Mouse (Mus musculus): ENCODE results near the gene 1700088E04Rik.

GRCm38 (mm10) chr15:79110031-79110430 is 31.0 kb downstream of the 1700088E04Rik start:
- TF ChIP-seq CTCF (IDR thresholded peaks at IDR 0.05; ENCODE audit: low read depth, low read length) (no peak), GATA1 (IDR thresholded peaks at IDR 0.05; ENCODE audit: borderline replicate concordance, low read length) (no peak), GATA2 (IDR thresholded peaks at IDR 0.05; ENCODE audit: borderline replicate concordance, low read depth, low read length) (no peak)

Data from G1E (cell line).